Mouse (Mus musculus) forebrain, postnatal 0 days (tissue): ENCODE measurements at regions not wholly inside any gene's neighbourhood (a gene's known extent, or its start where the extent isn't known, plus 50 kb on each side); places are given as distances from the start of the nearest gene placed in this dataset.

ENCODE experiments used
- ATAC-seq: fragments of 200-750 bp; cut with Nextera tagmentation; 2 replicates; pipeline ENCODE4 v1.8.0; 2017; ENCODE audit warnings: mild to moderate bottlenecking, moderate library complexity
- DNase-seq: peaks from one replicate; pipeline ENCODE4 v3.0.0-alpha.2; 2015
- H3K27ac ChIP-seq: fragments of 300-500 bp; sonication (generic); 2 replicates; pipeline ENCODE4 v1.5.1; 2014; ENCODE audit warnings: low read depth, mild to moderate bottlenecking, antibody characterized with exemption, low read length, moderate library complexity, mixed read lengths
- H3K27me3 ChIP-seq: fragments of 300-500 bp; sonication (generic); 2 replicates; pipeline ENCODE4 v1.6.1; 2014; ENCODE audit warnings: mild to moderate bottlenecking, low read length, mixed read lengths; ENCODE audit not compliant: insufficient read depth
- H3K36me3 ChIP-seq: fragments of 300-500 bp; sonication (generic); 2 replicates; pipeline ENCODE4 v1.6.1; 2014; ENCODE audit warnings: mild to moderate bottlenecking, moderate library complexity; ENCODE audit not compliant: insufficient read depth
- H3K4me1 ChIP-seq: fragments of 300-500 bp; sonication (generic); 2 replicates; pipeline ENCODE4 v1.6.1; 2014; ENCODE audit warnings: antibody characterized with exemption; ENCODE audit not compliant: insufficient read depth
- H3K4me2 ChIP-seq: fragments of 300-500 bp; sonication (generic); 2 replicates; pipeline ENCODE4 v1.6.1; 2014; ENCODE audit warnings: low read depth, mild to moderate bottlenecking, moderate library complexity
- H3K4me3 ChIP-seq: fragments of 300-500 bp; sonication (generic); 2 replicates; pipeline ENCODE4 v1.5.1; 2014; ENCODE audit warnings: low read depth, low read length, mixed read lengths
- H3K9ac ChIP-seq: fragments of 300-500 bp; sonication (generic); 2 replicates; pipeline ENCODE4 v1.6.1; 2014; ENCODE audit warnings: mild to moderate bottlenecking
- H3K9me3 ChIP-seq: fragments of 300-500 bp; sonication (generic); 2 replicates; pipeline ENCODE4 v1.6.1; 2016; ENCODE audit warnings: low read length
- CTCF ChIP-seq: sonication (generic); IDR thresholded peaks from 2 replicates; pipeline ENCODE4 v1.5.1; 2016; ENCODE audit warnings: antibody characterized with exemption, control low read depth, low read depth
- WGBS: fragments of 180-500 bp; shearing (Covaris S2); extraction: QIAGEN DNeasy Blood & Tissue Kit; methylation state at CpG from one replicate; pipeline ENCODE4 v1.1.7; 2014; 5-methylcytosine and 5-hydroxymethylcytosine counted together

GRCm38 (mm10) chr2:173458861-173459260, 63.5 kb upstream of the 1700021F07Rik start:
- Histone ChIP-seq H3K4me2 (no peak overlapping the region), H3K36me3 (no peaks in the 10 kb centered on the region), H3K9me3 (no peaks in the 10 kb centered on the region), H3K27me3 (no peaks in the 10 kb centered on the region), H3K9ac (no peak overlapping the region), H3K4me1 (no peaks in the 10 kb centered on the region), H3K27ac (no peak overlapping the region), H3K4me3 (no peak overlapping the region)
- no peak for ATAC-seq
- no peak for TF ChIP-seq CTCF
- 90% methylated on average over 12 of the region's 12 CpGs for whole genome bisulfite sequencing
- DNase-seq, result no peak

DNA sequence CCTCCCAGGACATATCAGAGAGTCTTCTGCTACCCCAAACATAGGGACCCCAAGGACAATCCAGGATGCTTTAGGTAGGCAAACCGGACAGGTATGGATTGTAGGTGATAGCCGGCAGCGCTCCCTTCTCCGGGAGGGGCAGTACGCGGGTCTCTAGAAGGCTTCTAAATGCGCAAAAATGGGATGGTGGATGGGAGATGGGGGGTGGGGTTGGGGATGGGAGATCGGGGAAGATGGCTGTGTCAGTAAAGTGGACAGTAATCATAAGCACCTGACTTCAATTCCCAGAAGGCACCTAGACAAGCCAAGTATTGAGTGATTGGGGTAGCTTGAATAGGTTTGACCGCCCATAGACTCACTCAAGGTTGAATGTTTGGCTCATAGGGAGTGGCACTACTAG, 59.1 kb upstream of the 1700021F07Rik start:
- no peak for DNase-seq
- no peak overlapping the region for H3K4me2 ChIP-seq
- TF ChIP-seq CTCF, result no peak
- H3K9ac ChIP-seq, result no peak overlapping the region
- H3K27ac ChIP-seq, result no peak overlapping the region
- no peaks in the 10 kb centered on the region for H3K9me3 ChIP-seq
- WGBS, result 95% methylated on average over 9 of the region's 9 CpGs
- H3K36me3 ChIP-seq, result no peaks in the 10 kb centered on the region
- ATAC-seq, result no peak
- H3K27me3 ChIP-seq, result no peaks in the 10 kb centered on the region
- H3K4me3 ChIP-seq, result no peak overlapping the region
- no peaks in the 10 kb centered on the region for H3K4me1 ChIP-seq

GRCm38 (mm10) chr2:173464562-173464961, 57.8 kb upstream of the 1700021F07Rik start:
- no peak for TF ChIP-seq CTCF
- H3K9me3 ChIP-seq, result no peaks in the 10 kb centered on the region
- H3K36me3 ChIP-seq, result no peaks in the 10 kb centered on the region
- no peak for ATAC-seq
- no peak for DNase-seq
- H3K27ac ChIP-seq, result no peak overlapping the region
- no peak overlapping the region for H3K4me2 ChIP-seq
- 93% methylated on average over 2 of the region's 2 CpGs for whole genome bisulfite sequencing
- H3K4me1 ChIP-seq, result no peaks in the 10 kb centered on the region
- H3K4me3 ChIP-seq, result no peak overlapping the region
- no peak overlapping the region for H3K9ac ChIP-seq
- H3K27me3 ChIP-seq, result no peaks in the 10 kb centered on the region

- 51% methylated on average over 6 of the region's 6 CpGs for WGBS
- no peaks in the 10 kb centered on the region for H3K27me3 ChIP-seq
- ATAC-seq (peak; percentile 58), DNase-seq (no peak)
- no peaks in the 10 kb centered on the region for H3K4me1 ChIP-seq
- no peak overlapping the region for H3K4me2 ChIP-seq
- no peaks in the 10 kb centered on the region for H3K36me3 ChIP-seq
- no peak overlapping the region for H3K9ac ChIP-seq
- no peak for TF ChIP-seq CTCF
- H3K4me3 ChIP-seq, result no peak overlapping the region
- no peaks in the 10 kb centered on the region for H3K9me3 ChIP-seq
- no peak overlapping the region for H3K27ac ChIP-seq
Measured at GRCm38 (mm10) chr2:173465006-173465620, 57.3 kb upstream of the 1700021F07Rik start.

- WGBS, result 86% methylated on average over 3 of the region's 3 CpGs
- no peak overlapping the region for H3K4me2 ChIP-seq
- no peak for ATAC-seq
Measured at GRCm38 (mm10) chr2:173468136-173468535, 54.2 kb upstream of the 1700021F07Rik start.

GRCm38 (mm10) chr2:173469756-173470155, 52.6 kb upstream of the 1700021F07Rik start:
- no peaks in the 10 kb centered on the region for H3K4me1 ChIP-seq
- H3K27me3 ChIP-seq, result no peaks in the 10 kb centered on the region
- ATAC-seq (no peak), DNase-seq (no peak)
- 82% methylated on average over 7 of the region's 7 CpGs for WGBS
- no peaks in the 10 kb centered on the region for H3K36me3 ChIP-seq
- H3K27ac ChIP-seq, result no peak overlapping the region
- H3K4me3 ChIP-seq, result no peak overlapping the region
- H3K9ac ChIP-seq, result no peak overlapping the region
- H3K4me2 ChIP-seq, result no peak overlapping the region
- TF ChIP-seq CTCF, result no peak
- no peaks in the 10 kb centered on the region for H3K9me3 ChIP-seq

More at GRCm38 (mm10) chr2:173468136-173468535, 54.2 kb upstream of the 1700021F07Rik start:
- no peak overlapping the region for H3K4me3 ChIP-seq
- H3K27me3 ChIP-seq, result no peaks in the 10 kb centered on the region
- no peak for TF ChIP-seq CTCF
- no peak for DNase-seq
- no peak overlapping the region for H3K9ac ChIP-seq
- no peaks in the 10 kb centered on the region for H3K36me3 ChIP-seq
- H3K27ac ChIP-seq, result no peak overlapping the region
- no peaks in the 10 kb centered on the region for H3K4me1 ChIP-seq
- H3K9me3 ChIP-seq, result no peaks in the 10 kb centered on the region
